Mouse (Mus musculus) MEL (cell line): Measurements from ENCODE around the gene Fam209.

Experiments used
- CHD2 ChIP-seq: IDR thresholded peaks from 2 replicates; pipeline ENCODE4 v1.6.1; 2011; ENCODE audit warnings: low read length, improper control_type of control experiment
- CTCF ChIP-seq, 3 experiments: IDR thresholded peaks in 2 of 3; conservative IDR thresholded peaks in 1 of 3; 2 replicates each; pipeline ENCODE4 v1.5.1; 2011 to 2012; ENCODE audit warnings: low read length in 3 of 3, low read depth in 2 of 3, mild to moderate bottlenecking in 2 of 3, improper control_type of control experiment in 1 of 3, inconsistent platforms in 1 of 3, mixed read lengths in 1 of 3, moderate library complexity in 1 of 3; ENCODE audit not compliant: control insufficient read depth in 1 of 3, insufficient read depth in 1 of 3, poor library complexity in 1 of 3, severe bottlenecking in 1 of 3
- ELF1 ChIP-seq: IDR thresholded peaks from 2 replicates; pipeline ENCODE4 v1.6.1; 2014; ENCODE audit warnings: low read depth, mild to moderate bottlenecking, inconsistent platforms, low read length, improper control_type of control experiment, moderate library complexity
- EP300 ChIP-seq, 2 experiments: IDR thresholded peaks; 2 replicates each; pipeline ENCODE4 v1.6.1; 2011; ENCODE audit warnings: improper control_type of control experiment in 2 of 2, low read length in 2 of 2, low read depth in 1 of 2, mild to moderate bottlenecking in 1 of 2
- JUND ChIP-seq: IDR thresholded peaks from 2 replicates; pipeline ENCODE4 v1.6.1; 2011; ENCODE audit warnings: low read depth, mild to moderate bottlenecking, improper control_type of control experiment, low read length
- KAT2A ChIP-seq: conservative IDR thresholded peaks from 2 replicates; pipeline ENCODE4 v1.6.1; 2012; ENCODE audit warnings: low read depth, low read length, improper control_type of control experiment, inconsistent platforms
- MAX ChIP-seq: IDR thresholded peaks from 2 replicates; pipeline ENCODE4 v1.6.1; 2011; ENCODE audit warnings: low read length, improper control_type of control experiment
- MEF2A ChIP-seq: IDR thresholded peaks from 2 replicates; pipeline ENCODE4 v1.6.1; 2014; ENCODE audit warnings: low read depth, mild to moderate bottlenecking, inconsistent platforms, low read length, improper control_type of control experiment; ENCODE audit not compliant: poor library complexity, insufficient replicate concordance, severe bottlenecking; ENCODE audit errors: extremely low read depth
- POLR2A ChIP-seq, 2 experiments: IDR thresholded peaks; 2 replicates each; pipeline ENCODE4 v1.6.1; 2011 to 2012; ENCODE audit warnings: low read length in 2 of 2, mild to moderate bottlenecking in 2 of 2, control low read depth in 1 of 2, improper control_type of control experiment in 1 of 2, low read depth in 1 of 2, moderate library complexity in 1 of 2; ENCODE audit not compliant: control insufficient read depth in 1 of 2, insufficient read depth in 1 of 2, poor library complexity in 1 of 2
- POLR2AphosphoS2 ChIP-seq: IDR thresholded peaks from 2 replicates; pipeline ENCODE4 v1.6.1; 2011; ENCODE audit warnings: low read length, improper control_type of control experiment
- UBTF ChIP-seq: IDR thresholded peaks from 2 replicates; pipeline ENCODE4 v1.6.1; 2012; ENCODE audit warnings: low read depth, mild to moderate bottlenecking, inconsistent platforms, low read length, improper control_type of control experiment, moderate library complexity, borderline replicate concordance; ENCODE audit not compliant: insufficient read depth
- USF1 ChIP-seq: IDR thresholded peaks from 2 replicates; pipeline ENCODE4 v1.6.1; 2014; ENCODE audit warnings: low read depth, mild to moderate bottlenecking, inconsistent platforms, low read length, improper control_type of control experiment, moderate library complexity
- USF2 ChIP-seq, 2 experiments: IDR thresholded peaks; 2 replicates each; pipeline ENCODE4 v1.6.1; 2011 to 2012; ENCODE audit warnings: improper control_type of control experiment in 2 of 2, low read length in 2 of 2, borderline replicate concordance in 1 of 2, inconsistent platforms in 1 of 2, low read depth in 1 of 2, mild to moderate bottlenecking in 1 of 2; ENCODE audit not compliant: insufficient read depth in 1 of 2

DNA sequence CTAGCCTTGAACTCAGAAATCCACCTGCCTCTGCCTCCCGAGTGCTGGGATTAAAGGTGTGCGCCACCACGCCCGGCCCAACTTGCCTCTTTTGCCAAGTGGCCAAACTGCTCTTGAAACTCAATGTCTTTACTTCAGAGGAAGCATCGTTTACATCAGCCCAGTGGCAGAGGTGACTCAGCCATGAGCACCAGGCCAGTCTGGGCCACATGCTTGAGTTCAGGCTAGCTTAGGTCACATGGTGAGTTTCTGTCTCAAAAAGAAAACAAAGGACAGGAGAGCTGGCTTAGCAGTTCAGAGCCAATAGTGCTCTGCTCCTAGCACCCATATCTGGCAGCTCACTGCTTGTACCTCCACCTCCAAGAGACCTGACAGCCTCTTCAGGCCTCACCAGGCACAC, 5.1 kb upstream of the Fam209 start:
- no peak for TF ChIP-seq CTCF (IDR thresholded peaks at IDR 0.05 in 2 of 3, conservative IDR thresholded peaks at IDR 0.05 in 1 of 3; ENCODE audit: control insufficient read depth in 1 of 3, insufficient read depth in 1 of 3, low read depth in 2 of 3, low read length in 3 of 3, poor library complexity in 1 of 3, severe bottlenecking in 1 of 3)
- TF ChIP-seq EP300 (IDR thresholded peaks at IDR 0.05; ENCODE audit: low read depth in 1 of 2, low read length in 2 of 2) = no peak
- TF ChIP-seq POLR2A (IDR thresholded peaks at IDR 0.05; ENCODE audit: control insufficient read depth in 1 of 2, insufficient read depth in 1 of 2, low read depth in 1 of 2, low read length in 2 of 2, poor library complexity in 1 of 2) = no peak
- no peak for TF ChIP-seq MAX
- TF ChIP-seq MEF2A = no peak
- no peak for TF ChIP-seq POLR2AphosphoS2
- TF ChIP-seq KAT2A = no peak
- no peak for TF ChIP-seq USF2 (IDR thresholded peaks at IDR 0.05; ENCODE audit: borderline replicate concordance in 1 of 2, insufficient read depth in 1 of 2, low read depth in 1 of 2, low read length in 2 of 2)
- TF ChIP-seq UBTF = no peak
- no peak for TF ChIP-seq USF1
- no peak for TF ChIP-seq JUND
- no peak for TF ChIP-seq CHD2
- TF ChIP-seq ELF1 = no peak
